Mouse (Mus musculus) liver, postnatal 0 days (tissue): ENCODE results near the gene Mea1.
A peak's percentile ranks its signal among the peaks of the same experiment; 100 is the strongest.

ENCODE experiments used
- CTCF ChIP-seq: sonication (generic); IDR thresholded peaks from 2 replicates; pipeline ENCODE4 v1.5.1; 2016; ENCODE audit warnings: antibody characterized with exemption, low read depth
- EP300 ChIP-seq: IDR thresholded peaks from 2 replicates; pipeline ENCODE4 v1.6.1; 2016; ENCODE audit warnings: antibody characterized with exemption, low read depth, mild to moderate bottlenecking

- TF ChIP-seq CTCF (no peak), EP300 (peak; percentile 41; the same call in 1 of the 2 replicates)
Measured at GRCm38 (mm10) chr17:46650232-46651031, 28.2 kb upstream of the Mea1 start, which contains the start of gene Cul7.
